Mouse (Mus musculus): ENCODE results near the gene Gm44973. TPM values are rescaled to one million over a fixed set of nuclear protein-coding genes. Genes with fewer than 3 reads are reported as not detected.
"Not testable (repeated sequence)": the region's sequence is repeated elsewhere in the genome, so short reads cannot be mapped to it uniquely, and the experiment has no call there.

The Gm44973 gene
- total RNA-seq, 4 experiments from 2014 or later: 1.5 TPM; not detected in 3

DNA sequence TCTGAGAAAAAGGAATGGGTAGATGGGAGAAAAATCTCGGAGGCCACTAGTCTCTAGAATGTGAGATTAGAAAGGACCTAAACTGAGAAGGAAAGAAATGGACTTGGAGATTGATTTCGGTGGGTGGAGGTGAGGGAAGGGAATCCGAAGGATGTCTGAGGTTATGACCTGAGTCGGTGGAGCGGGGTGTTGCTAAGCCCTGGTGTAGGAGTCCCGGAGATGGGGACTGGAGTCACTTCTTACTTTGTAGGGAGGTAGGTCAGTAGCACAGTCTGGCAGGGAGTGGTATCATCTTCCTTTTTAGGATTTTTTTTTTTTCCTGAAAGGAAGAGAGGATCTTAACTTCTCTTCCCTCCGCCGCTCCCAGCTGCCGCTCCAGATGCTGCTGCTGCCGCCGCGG lies 37.1 kb downstream of the Gm44973 start:
- DNase-seq: no peak

DNA sequence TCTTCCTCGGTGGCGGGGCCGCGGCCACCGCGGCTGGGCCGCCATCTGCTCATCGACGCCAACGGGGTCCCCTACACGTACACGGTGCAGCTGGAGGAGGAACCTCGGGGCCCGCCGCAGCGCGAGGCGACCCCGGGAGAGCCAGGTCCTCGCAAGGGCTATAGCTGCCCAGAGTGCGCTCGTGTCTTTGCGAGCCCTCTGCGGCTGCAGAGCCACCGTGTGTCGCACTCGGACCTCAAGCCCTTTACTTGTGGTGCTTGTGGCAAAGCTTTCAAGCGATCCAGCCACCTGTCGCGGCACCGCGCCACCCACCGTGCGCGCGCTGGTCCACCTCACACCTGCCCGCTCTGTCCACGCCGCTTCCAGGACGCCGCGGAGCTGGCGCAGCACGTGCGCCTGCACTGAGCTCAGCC lies 37.6 kb downstream of the Gm44973 start:
- no peak for DNase-seq

DNA sequence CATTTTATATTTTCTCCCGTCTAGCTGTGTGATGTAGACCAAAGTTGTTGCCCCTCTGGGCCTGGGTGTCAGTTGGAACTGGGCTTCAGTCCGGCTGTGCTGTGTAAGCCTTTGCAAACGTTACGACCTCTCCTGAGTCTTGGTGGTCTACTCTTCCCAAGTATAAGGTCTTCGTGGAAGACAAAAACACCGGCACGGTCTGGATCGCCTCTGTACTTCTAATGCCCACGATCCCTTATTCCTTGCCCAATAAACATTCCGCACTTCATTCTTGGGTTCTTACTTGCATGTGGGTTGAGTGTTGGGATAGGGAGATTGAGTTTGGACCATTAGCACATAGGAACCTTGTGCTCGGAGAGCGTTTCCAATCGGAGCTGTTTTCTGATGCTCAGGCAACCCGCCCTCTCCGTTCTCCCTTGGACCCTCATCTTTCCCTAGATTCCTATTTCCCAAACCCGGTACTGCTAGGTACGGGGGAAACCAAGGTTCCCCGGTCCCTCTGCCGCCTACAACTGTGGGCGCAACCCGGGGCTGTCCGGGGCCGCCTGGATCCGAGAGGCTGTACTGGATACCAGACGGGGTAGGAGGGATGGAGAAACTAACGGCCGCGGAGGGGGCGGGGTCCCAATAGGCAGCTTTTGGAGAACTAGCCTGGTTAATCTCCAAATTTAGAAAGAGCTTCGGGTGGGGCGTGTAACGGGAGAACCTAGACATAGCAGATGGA lies 38.3 kb downstream of the Gm44973 start:
- DNase-seq: no peak

GRCm38 (mm10) chr7:5056651-5057263 lies 41.5 kb downstream of the Gm44973 start:
- no peak for DNase-seq

GRCm38 (mm10) chr7:5057381-5057780 lies 42.1 kb downstream of the Gm44973 start:
- no peak for DNase-seq

DNA sequence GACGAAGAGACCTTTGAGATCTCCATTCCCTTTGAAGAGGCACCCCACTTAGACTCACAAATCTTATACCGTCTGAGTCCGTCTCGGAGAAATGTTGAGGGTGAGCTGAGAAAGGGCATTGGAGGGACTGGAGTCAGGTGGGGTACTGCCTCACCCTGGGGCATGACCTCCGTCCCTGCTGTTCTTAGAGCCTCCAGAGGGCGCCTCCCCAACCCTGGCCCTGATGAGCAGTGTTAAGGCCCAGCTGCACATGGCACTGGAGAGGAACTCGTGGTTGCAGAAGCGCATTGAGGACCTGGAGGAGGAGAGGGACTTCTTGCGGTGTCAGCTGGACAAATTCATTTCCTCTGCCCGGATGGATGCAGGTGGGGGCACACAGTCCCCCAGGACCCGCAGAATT lies 42.5 kb downstream of the Gm44973 start:
- DNase-seq: no peak

DNA sequence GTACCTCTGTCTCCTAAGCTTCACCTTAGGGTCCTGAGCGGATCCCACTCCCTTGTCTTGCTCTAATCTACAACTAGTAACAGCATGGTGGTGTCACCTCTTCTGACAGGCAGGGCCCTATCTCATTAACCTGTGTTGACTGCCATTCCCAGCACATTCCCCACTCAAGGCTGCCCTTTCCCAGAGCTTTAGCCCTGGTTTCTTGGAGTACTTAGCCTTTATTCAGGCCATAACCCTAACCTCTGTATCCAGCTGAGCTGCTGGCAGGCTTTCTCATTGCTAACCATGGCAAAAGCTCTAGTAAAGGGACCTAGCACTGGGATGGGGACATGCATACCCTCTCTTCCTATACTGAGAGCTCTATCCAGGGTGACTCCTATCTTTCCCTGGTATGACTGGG lies 43.3 kb downstream of the Gm44973 start:
- no peak for DNase-seq

- no peak for DNase-seq
Measured at GRCm38 (mm10) chr7:5059421-5059820, 44.1 kb downstream of the Gm44973 start.

GRCm38 (mm10) chr7:5060239-5060731 lies 45.0 kb downstream of the Gm44973 start:
- peak; percentile 82 for DNase-seq

- DNase-seq: peak; percentile 97
Measured at GRCm38 (mm10) chr7:5060944-5061773, 45.9 kb downstream of the Gm44973 start.

DNA sequence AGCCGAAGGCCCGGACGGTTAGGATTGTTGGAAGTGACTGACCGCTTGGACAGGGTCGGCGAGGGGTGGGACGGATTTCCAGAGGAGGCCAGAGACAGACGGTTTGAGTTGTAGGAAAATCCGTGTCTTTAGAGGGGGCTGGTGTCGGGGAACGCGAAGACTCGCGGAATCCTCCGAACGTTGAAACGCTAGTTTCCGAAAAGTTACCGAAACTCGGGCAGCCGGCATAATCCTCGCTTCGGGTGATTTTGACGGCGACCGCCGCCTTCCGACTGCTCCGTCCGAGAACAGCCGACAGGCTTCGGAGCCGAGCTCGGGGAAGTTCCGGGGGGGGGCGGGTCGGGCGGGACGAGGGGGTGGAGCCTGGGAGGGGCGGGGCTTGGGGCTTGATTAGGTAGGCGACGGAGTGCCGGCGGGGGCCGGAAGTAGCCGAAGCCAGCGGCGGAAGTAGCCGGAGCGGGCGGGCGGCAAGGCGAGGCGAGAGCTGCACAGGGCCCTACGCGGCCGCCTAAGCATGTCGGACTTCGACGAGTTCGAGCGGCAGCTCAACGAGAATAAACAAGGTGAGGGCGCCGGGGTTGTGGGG lies 46.6 kb downstream of the Gm44973 start, which contains the start of gene U2af2:
TSS of gene U2af2 (plus strand) at position 370 of the 586 bp plus-strand sequence.
- DNase-seq: peak; percentile 90

GRCm38 (mm10) chr7:5062360-5063001 lies 47.2 kb downstream of the Gm44973 start:
- DNase-seq: no peak

DNA sequence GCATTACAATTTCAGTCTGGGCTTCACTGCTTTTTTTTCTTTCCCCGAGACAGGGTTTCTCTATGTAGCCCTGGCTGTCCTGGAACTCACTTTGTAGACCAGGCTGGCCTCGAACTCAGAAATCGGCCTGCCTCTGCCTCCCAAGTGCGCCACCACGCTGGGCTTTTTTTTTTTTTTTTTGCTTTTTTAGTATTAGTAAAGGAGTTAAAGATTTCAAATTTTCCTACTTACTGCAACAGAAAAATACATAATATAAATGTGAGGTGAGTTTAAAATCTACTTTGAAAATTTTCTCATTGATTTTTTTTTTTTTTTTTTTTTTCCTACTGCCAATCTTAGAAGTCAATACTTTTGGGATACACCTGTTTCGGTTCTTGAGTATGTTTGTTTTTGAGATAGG lies 49.6 kb downstream of the Gm44973 start:
- DNase-seq: no peak

DNA sequence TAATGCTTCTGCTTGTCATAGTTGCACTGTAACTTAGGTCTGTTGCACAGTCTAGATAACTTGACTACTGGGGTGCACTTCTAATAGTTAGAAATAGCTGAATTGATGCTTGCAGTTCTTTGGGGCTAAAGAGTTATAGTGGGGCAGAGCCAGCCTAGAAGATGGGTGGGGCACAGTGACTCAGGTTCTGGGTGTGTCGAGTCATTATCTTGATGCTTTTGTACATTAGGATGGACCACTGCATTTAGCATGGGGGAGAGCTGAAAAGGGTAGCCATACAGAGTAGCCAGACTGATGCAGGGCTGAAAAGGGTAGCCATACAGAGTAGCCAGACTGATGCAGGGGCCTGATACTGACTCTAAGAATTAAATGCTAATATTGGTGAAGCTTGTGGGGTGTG lies 58.3 kb downstream of the Gm44973 start:
- DNase-seq: no peak

- no peak for DNase-seq
Measured at GRCm38 (mm10) chr7:5074984-5075383, 59.7 kb downstream of the Gm44973 start.

- DNase-seq: no peak
Measured at GRCm38 (mm10) chr7:5076931-5077330, 61.6 kb downstream of the Gm44973 start.

GRCm38 (mm10) chr7:5079365-5080009 lies 64.2 kb downstream of the Gm44973 start:
- not testable (repeated sequence) for DNase-seq

GRCm38 (mm10) chr7:5080010-5080751 lies 64.9 kb downstream of the Gm44973 start, which contains the start of gene Epn1:
Gene Epn1 (plus strand): TSS chr7:5080235.
- peak; percentile 96 for DNase-seq

- DNase-seq: no peak
Measured at GRCm38 (mm10) chr7:5080815-5081214, 65.5 kb downstream of the Gm44973 start.

- DNase-seq: no peak
Measured at GRCm38 (mm10) chr7:5081241-5081640, 65.9 kb downstream of the Gm44973 start.

GRCm38 (mm10) chr7:5081939-5082338 lies 66.6 kb downstream of the Gm44973 start:
- no peak for DNase-seq

All from adrenal gland, adult 8-10 months (tissue).